Mouse (Mus musculus): ENCODE measurements around the gene Cul7. TPM values are rescaled to one million over a fixed set of nuclear protein-coding genes. Genes with fewer than 3 reads are reported as not detected.

Cul7 gene
- polyA plus RNA-seq, 1 experiment: 30.2 TPM

DNA sequence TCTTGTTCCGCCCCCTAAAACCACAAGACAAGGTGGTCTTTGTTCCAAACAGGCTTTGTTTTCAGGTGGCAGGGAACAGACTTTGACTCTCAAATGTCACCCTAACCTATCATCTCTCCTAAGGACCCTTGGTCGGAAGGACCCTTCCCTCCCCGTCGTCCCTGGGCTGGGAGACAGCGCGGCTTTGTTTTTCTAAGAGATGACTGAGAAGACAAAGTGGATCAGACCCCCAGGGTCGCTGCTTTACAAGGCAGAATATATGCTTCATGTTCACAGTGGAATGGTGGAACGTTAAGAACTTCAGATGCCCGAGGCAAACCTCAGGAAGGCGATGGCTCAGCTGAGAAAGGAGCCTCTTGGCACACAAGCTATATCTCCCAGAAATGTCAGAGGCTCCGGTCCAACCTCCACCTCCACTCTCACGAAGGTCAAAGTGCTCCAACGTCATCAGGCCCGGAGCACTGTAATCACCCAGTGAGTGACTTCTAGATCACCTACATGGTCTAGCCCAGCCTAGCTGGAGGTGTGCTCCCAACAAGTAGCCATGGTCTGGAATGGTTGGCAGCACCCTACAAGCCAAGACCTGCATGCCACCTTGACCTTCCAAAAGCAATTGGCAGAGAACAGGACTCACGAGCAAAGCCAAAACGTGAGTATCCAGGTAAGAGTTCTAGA lies 30.3 kb upstream of the Cul7 start:
- 60% methylated on average over 16 of the region's 16 CpGs for WGBS
- Histone ChIP-seq H3K4me3 (ENCODE audit: insufficient read depth, low read depth, low read length) (no peak overlapping the region), H3K27ac (ENCODE audit: insufficient read depth, low read depth, low read length) (no peak overlapping the region), H3K36me3 (ENCODE audit: control insufficient read depth, insufficient read depth, low read length) (no peaks in the 10 kb centered on the region), H3K27me3 (replicated peaks; ENCODE audit: control insufficient read depth, insufficient read depth, low read length) (no peaks in the 10 kb centered on the region), H3K4me1 (ENCODE audit: control insufficient read depth, insufficient read depth, low read length) (no peaks in the 10 kb centered on the region)
- no peak for DNase-seq
- TF ChIP-seq CTCF (conservative IDR thresholded peaks at IDR 0.05; ENCODE audit: insufficient read depth, insufficient read length, low read depth, low read length) (no peak), POLR2A (IDR thresholded peaks at IDR 0.05; ENCODE audit: low read depth, low read length) (no peak)

DNA sequence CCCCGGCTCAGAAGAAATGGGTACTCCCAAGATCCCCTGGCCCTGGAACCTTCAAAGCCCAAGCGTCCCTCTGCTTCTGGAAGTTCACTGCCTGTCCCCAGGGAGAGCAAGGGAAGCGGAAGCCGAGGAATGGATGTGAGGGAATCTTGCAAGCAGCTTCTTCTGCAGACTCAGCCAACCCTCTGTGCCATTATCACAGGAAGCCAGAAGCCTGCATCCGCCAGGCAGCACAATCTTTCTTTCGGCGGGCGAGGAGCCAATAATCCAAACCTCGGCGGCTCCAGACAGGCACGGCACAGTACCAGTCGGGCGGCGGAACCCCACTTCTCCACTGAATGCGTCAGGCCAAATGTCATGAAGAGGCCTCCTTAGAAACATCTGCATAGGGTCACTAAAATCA lies 28.8 kb upstream of the Cul7 start:
- 47% methylated on average over 15 of the region's 15 CpGs for WGBS
- Histone ChIP-seq H3K4me1 (ENCODE audit: control insufficient read depth, insufficient read depth, low read length) (no peaks in the 10 kb centered on the region), H3K27ac (ENCODE audit: insufficient read depth, low read depth, low read length) (peak overlapping the region; percentile 24; the same call in 1 of the 2 replicates), H3K4me3 (ENCODE audit: insufficient read depth, low read depth, low read length) (no peak overlapping the region), H3K36me3 (ENCODE audit: control insufficient read depth, insufficient read depth, low read length) (no peaks in the 10 kb centered on the region), H3K27me3 (replicated peaks; ENCODE audit: control insufficient read depth, insufficient read depth, low read length) (no peaks in the 10 kb centered on the region)
- no peak for TF ChIP-seq CTCF (conservative IDR thresholded peaks at IDR 0.05; ENCODE audit: insufficient read depth, insufficient read length, low read depth, low read length)
- peak; percentile 58 for DNase-seq

DNA sequence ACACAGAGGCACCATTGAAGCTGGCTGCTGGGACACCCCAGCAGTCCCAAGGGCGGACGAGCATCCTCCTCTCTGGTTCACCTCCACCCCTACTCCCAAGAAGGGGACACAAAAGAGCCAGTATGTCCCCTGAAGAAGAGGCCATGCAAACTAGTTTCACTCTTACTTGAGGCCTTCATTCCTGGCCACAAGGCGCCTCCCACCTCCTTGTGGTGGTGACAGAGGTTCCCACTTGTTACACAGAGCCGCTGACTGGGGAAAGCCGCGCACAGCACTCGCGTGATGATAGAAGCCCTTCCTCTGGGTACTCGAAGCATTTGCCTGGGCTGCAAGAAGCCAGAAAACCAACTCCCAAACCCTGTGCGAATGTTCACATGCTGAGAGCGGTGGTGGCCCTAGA lies 27.9 kb upstream of the Cul7 start:
- TF ChIP-seq POLR2A (IDR thresholded peaks at IDR 0.05; ENCODE audit: low read depth, low read length): no peak
- no peak for TF ChIP-seq CTCF (conservative IDR thresholded peaks at IDR 0.05; ENCODE audit: insufficient read depth, insufficient read length, low read depth, low read length)
- no peak overlapping the region for H3K27ac ChIP-seq (ENCODE audit: insufficient read depth, low read depth, low read length)
- 82% methylated on average over 11 of the region's 11 CpGs for WGBS

DNA sequence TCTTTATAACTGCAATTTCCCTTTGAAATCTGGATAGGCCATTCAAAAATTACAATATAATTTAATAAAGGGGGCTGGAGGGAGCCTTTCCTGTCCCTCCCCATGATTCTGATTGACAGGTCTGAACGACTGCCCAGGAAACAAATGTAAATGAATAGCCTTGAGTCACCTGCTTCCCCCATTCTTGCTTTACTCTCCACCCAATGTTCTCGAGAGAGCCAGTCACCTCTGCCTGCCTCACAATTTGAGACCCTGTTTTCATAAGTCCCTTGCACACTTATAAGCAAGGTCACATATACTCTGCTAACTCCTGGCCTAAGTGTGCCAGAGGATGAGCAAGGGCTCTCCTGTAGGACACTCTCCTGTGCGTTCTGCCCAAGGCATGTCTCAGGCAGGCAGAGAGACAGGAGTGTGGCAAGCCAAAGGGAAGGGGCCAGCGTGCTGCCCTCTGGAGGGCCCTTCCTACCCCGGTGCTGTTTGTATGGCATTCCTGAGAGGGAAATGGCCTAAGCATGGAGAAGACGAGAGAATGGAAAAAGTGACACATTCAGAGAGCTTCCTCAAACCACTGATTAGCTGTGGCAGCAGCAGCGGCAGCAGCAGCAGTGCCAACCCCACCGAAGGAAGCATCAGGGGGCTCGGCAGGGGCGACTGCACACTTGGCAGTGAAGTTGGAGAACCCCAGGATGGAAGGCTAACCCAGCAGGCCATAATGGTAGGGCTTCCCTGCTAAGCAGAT lies 26.1 kb upstream of the Cul7 start:
- no peaks in the 10 kb centered on the region for H3K4me1 ChIP-seq (ENCODE audit: control insufficient read depth, insufficient read depth, low read length)
- no peaks in the 10 kb centered on the region for H3K27me3 ChIP-seq (replicated peaks; ENCODE audit: control insufficient read depth, insufficient read depth, low read length)
- TF ChIP-seq CTCF (conservative IDR thresholded peaks at IDR 0.05; ENCODE audit: insufficient read depth, insufficient read length, low read depth, low read length): no peak
- TF ChIP-seq POLR2A (IDR thresholded peaks at IDR 0.05; ENCODE audit: low read depth, low read length): no peak
- no peak overlapping the region for H3K4me3 ChIP-seq (ENCODE audit: insufficient read depth, low read depth, low read length)
- no peak for DNase-seq
- no peaks in the 10 kb centered on the region for H3K36me3 ChIP-seq (ENCODE audit: control insufficient read depth, insufficient read depth, low read length)
- H3K27ac ChIP-seq (ENCODE audit: insufficient read depth, low read depth, low read length): no peak overlapping the region
- 30% methylated on average over 10 of the region's 10 CpGs for WGBS

More for the DNA sequence above, 27.9 kb upstream of the Cul7 start:
- Histone ChIP-seq H3K4me1 (ENCODE audit: control insufficient read depth, insufficient read depth, low read length) (no peaks in the 10 kb centered on the region), H3K36me3 (ENCODE audit: control insufficient read depth, insufficient read depth, low read length) (no peaks in the 10 kb centered on the region), H3K4me3 (ENCODE audit: insufficient read depth, low read depth, low read length) (no peak overlapping the region), H3K27me3 (replicated peaks; ENCODE audit: control insufficient read depth, insufficient read depth, low read length) (no peaks in the 10 kb centered on the region)
- DNase-seq: no peak

DNA sequence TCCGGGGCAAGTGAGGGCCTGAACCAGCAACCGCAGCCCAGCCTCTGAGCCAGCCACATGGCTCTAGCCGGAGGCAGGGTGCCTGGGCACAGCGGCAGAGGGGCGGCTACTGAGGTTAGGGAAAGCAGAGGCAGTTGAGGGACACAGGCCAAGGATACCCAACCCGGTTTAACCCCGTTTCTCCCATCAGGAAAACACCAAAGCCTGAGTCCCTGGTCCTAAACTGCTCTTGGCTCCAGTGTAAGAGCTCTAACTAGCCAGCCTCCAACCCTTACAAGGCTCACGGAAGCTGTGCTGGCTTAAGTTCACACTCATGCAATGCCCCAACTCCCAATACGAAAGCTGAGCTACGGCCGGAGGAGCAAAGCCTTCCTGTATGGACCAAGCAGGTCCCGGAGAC lies 25.5 kb upstream of the Cul7 start:
- no peak for DNase-seq
- Histone ChIP-seq H3K27me3 (replicated peaks; ENCODE audit: control insufficient read depth, insufficient read depth, low read length) (no peaks in the 10 kb centered on the region), H3K4me1 (ENCODE audit: control insufficient read depth, insufficient read depth, low read length) (no peaks in the 10 kb centered on the region), H3K4me3 (ENCODE audit: insufficient read depth, low read depth, low read length) (no peak overlapping the region), H3K27ac (ENCODE audit: insufficient read depth, low read depth, low read length) (no peak overlapping the region), H3K36me3 (ENCODE audit: control insufficient read depth, insufficient read depth, low read length) (no peaks in the 10 kb centered on the region)
- 68% methylated on average over 12 of the region's 12 CpGs for WGBS
- TF ChIP-seq POLR2A (IDR thresholded peaks at IDR 0.05; ENCODE audit: low read depth, low read length): no peak
- TF ChIP-seq CTCF (conservative IDR thresholded peaks at IDR 0.05; ENCODE audit: insufficient read depth, insufficient read length, low read depth, low read length): no peak

DNA sequence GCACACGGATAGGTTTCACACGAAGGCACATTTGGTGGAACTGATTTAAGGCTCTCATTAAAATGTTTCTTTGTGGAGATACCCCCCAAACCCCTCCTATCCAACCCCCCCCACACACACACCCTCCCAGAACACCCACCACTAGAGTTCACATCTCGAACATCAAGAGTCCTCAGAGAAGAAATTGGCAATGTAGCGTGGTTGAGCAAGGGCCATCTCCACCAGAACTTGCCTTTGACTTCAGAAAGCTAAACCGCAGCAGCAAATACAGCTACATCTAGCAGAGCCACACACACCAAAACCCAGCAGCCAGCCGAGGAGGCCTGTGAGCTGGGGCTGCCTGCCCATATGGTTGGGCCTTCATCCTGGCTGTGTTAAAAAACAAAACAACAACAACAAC lies 22.7 kb upstream of the Cul7 start:
- no peak overlapping the region for H3K27ac ChIP-seq (ENCODE audit: insufficient read depth, low read depth, low read length)
- no peaks in the 10 kb centered on the region for H3K27me3 ChIP-seq (replicated peaks; ENCODE audit: control insufficient read depth, insufficient read depth, low read length)
- TF ChIP-seq POLR2A (IDR thresholded peaks at IDR 0.05; ENCODE audit: low read depth, low read length) (no peak), CTCF (conservative IDR thresholded peaks at IDR 0.05; ENCODE audit: insufficient read depth, insufficient read length, low read depth, low read length) (no peak)
- WGBS: 66% methylated on average over 6 of the region's 6 CpGs
- DNase-seq: no peak
- H3K4me1 ChIP-seq (ENCODE audit: control insufficient read depth, insufficient read depth, low read length): no peaks in the 10 kb centered on the region
- H3K4me3 ChIP-seq (ENCODE audit: insufficient read depth, low read depth, low read length): no peak overlapping the region
- H3K36me3 ChIP-seq (ENCODE audit: control insufficient read depth, insufficient read depth, low read length): no peaks in the 10 kb centered on the region

DNA sequence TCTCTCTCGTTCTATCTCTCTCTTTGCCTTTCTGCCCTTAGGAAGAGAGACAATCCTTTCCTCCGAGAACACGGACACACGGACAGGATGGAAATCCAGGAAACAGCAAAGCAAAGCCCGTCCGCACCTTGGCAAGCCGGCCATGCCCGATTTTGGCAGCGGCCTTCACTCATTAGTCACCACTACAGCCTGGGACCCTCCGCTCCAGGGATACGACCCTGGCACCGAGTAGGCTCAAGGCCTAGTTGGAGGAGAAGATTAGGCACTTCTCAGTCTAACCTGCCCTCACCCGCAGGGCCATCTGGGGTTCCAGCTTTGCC lies 21.7 kb upstream of the Cul7 start:
- Histone ChIP-seq H3K4me1 (ENCODE audit: control insufficient read depth, insufficient read depth, low read length) (no peaks in the 10 kb centered on the region), H3K27ac (ENCODE audit: insufficient read depth, low read depth, low read length) (no peak overlapping the region), H3K4me3 (ENCODE audit: insufficient read depth, low read depth, low read length) (peak overlapping the region; percentile 81), H3K27me3 (replicated peaks; ENCODE audit: control insufficient read depth, insufficient read depth, low read length) (no peaks in the 10 kb centered on the region), H3K36me3 (ENCODE audit: control insufficient read depth, insufficient read depth, low read length) (no peaks in the 10 kb centered on the region)
- no peak for DNase-seq
- no peak for TF ChIP-seq CTCF (conservative IDR thresholded peaks at IDR 0.05; ENCODE audit: insufficient read depth, insufficient read length, low read depth, low read length)
- no peak for TF ChIP-seq POLR2A (IDR thresholded peaks at IDR 0.05; ENCODE audit: low read depth, low read length)
- 20% methylated on average over 12 of the region's 13 CpGs for WGBS

Measured in kidney, adult 2 months (tissue).